Mouse (Mus musculus) embryonic facial prominence, embryonic 13.5 days (tissue): ENCODE measurements around the gene Atf7ip. TPM values are rescaled to one million over a fixed set of nuclear protein-coding genes. Genes with fewer than 3 reads are reported as not detected.

Source experiments
- ATAC-seq: fragments of 200-750 bp; cut with Nextera tagmentation; 2 replicates; pipeline ENCODE4 v1.8.0; 2017; ENCODE audit warnings: low read depth; ENCODE audit not compliant: insufficient number of reproducible peaks, insufficient read depth, low FRiP score, low TSS enrichment
- H3K27ac ChIP-seq: fragments of 300-500 bp; sonication (generic); 2 replicates; pipeline ENCODE4 v1.5.1; 2015; ENCODE audit warnings: moderate library complexity, mild to moderate bottlenecking, inconsistent platforms
- H3K27me3 ChIP-seq: fragments of 300-500 bp; sonication (generic); 2 replicates; pipeline ENCODE4 v1.6.1; 2015; ENCODE audit warnings: mild to moderate bottlenecking, inconsistent platforms
- H3K36me3 ChIP-seq: fragments of 300-500 bp; sonication (generic); 2 replicates; pipeline ENCODE4 v1.6.1; 2015; ENCODE audit warnings: mild to moderate bottlenecking, inconsistent platforms
- H3K4me1 ChIP-seq: fragments of 300-500 bp; sonication (generic); 2 replicates; pipeline ENCODE4 v1.6.1; 2015; ENCODE audit warnings: inconsistent platforms
- H3K4me2 ChIP-seq: fragments of 300-500 bp; sonication (generic); 2 replicates; pipeline ENCODE4 v1.6.1; 2015; ENCODE audit warnings: moderate library complexity, mild to moderate bottlenecking, inconsistent platforms
- H3K4me3 ChIP-seq: fragments of 300-500 bp; sonication (generic); 2 replicates; pipeline ENCODE4 v1.5.1; 2015; ENCODE audit warnings: mild to moderate bottlenecking, inconsistent platforms
- H3K9ac ChIP-seq: fragments of 300-500 bp; sonication (generic); 2 replicates; pipeline ENCODE4 v1.6.1; 2015; ENCODE audit warnings: mild to moderate bottlenecking, inconsistent platforms
- H3K9me3 ChIP-seq: fragments of 300-500 bp; sonication (generic); 2 replicates; pipeline ENCODE4 v1.6.1; 2016; ENCODE audit warnings: inconsistent platforms
- WGBS: fragments of 180-500 bp; shearing (Covaris S2); methylation state at CpG from one replicate; pipeline ENCODE4 v1.1.7; 2015; ENCODE audit warnings: mixed read lengths; 5-methylcytosine and 5-hydroxymethylcytosine counted together
- polyA plus RNA-seq: library from polyadenylated mRNA; unstranded; fragments of >200 nt; fragmentation: Nextera tagmentation; extraction: Ambion mirVana; gene quantifications from 2 replicates; pipeline ENCODE4 v1.2.1, GENCODE M21; 2015

Gene Atf7ip
- polyA plus RNA-seq, 1 experiment from 2014 or later: 39.0 TPM

GRCm38 (mm10) chr6:136548041-136548770 is 42.2 kb downstream of the Atf7ip start:
- 67% methylated on average over 6 of the region's 6 CpGs for WGBS
- Histone ChIP-seq H3K9me3 (no peaks in the 10 kb centered on the region), H3K27ac (0 out of 2 replicates have a peak overlapping the region, but pooled peaks have one; percentile 64), H3K9ac (no peak overlapping the region), H3K36me3 (no peaks in the 10 kb centered on the region), H3K27me3 (no peaks in the 10 kb centered on the region), H3K4me2 (no peak overlapping the region), H3K4me3 (no peak overlapping the region), H3K4me1 (peaks cover 10% of the 10 kb centered on the region)
- ATAC-seq: no peak

DNA sequence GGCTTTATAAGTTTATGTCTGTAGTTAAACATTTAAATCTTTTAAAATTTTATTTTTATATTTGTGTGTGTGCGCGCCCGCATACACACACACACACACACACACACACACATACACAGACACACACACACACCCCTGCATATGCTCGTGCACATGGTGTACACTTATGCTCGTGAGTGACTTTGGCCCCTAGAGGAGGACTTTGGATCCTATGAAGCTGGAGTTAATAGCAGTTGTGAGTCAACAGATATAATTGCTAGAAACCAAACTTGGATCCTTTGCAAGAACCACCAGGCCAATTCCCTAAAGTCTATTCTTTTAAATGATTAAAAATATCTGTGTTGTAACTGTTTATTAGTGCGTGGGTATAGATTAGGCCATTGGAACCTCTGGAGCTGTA is 42.8 kb downstream of the Atf7ip start:
- WGBS: 89% methylated on average over 6 of the region's 6 CpGs
- no peak overlapping the region for H3K27ac ChIP-seq
- peaks cover 10% of the 10 kb centered on the region for H3K4me1 ChIP-seq

DNA sequence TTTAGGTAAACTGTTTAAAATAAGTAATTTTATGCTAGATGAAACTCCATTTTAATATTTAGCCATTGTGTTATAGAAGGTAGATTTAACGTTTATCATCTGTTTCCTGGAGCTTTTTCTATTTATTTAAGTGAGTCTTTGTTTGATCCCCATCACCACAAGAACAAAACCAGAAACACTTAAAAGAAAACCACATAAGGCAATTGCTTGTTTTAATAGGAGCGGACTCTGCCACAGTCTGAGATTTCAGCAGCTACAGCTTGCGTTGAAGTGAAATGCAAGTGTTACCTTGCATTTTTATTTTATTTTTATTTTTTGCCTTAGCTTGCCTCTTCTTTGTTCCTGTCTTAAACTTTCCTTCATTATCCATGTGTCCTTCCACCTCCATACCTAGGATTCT is 43.6 kb downstream of the Atf7ip start:
- peaks cover 11% of the 10 kb centered on the region for H3K4me1 ChIP-seq
- no peak overlapping the region for H3K4me3 ChIP-seq
- H3K36me3 ChIP-seq: no peaks in the 10 kb centered on the region
- H3K27me3 ChIP-seq: no peaks in the 10 kb centered on the region
- no peak overlapping the region for H3K4me2 ChIP-seq
- no peaks in the 10 kb centered on the region for H3K9me3 ChIP-seq
- H3K27ac ChIP-seq: no peak overlapping the region; the same call in 1 of the 2 replicates
- WGBS: 71% methylated on average over 3 of the region's 3 CpGs
- H3K9ac ChIP-seq: no peak overlapping the region
- no peak for ATAC-seq

More for the DNA sequence above, 42.8 kb downstream of the Atf7ip start:
- Histone ChIP-seq H3K4me3 (no peak overlapping the region), H3K4me2 (no peak overlapping the region), H3K27me3 (no peaks in the 10 kb centered on the region), H3K9ac (no peak overlapping the region), H3K9me3 (no peaks in the 10 kb centered on the region), H3K36me3 (no peaks in the 10 kb centered on the region)
- ATAC-seq: no peak

DNA sequence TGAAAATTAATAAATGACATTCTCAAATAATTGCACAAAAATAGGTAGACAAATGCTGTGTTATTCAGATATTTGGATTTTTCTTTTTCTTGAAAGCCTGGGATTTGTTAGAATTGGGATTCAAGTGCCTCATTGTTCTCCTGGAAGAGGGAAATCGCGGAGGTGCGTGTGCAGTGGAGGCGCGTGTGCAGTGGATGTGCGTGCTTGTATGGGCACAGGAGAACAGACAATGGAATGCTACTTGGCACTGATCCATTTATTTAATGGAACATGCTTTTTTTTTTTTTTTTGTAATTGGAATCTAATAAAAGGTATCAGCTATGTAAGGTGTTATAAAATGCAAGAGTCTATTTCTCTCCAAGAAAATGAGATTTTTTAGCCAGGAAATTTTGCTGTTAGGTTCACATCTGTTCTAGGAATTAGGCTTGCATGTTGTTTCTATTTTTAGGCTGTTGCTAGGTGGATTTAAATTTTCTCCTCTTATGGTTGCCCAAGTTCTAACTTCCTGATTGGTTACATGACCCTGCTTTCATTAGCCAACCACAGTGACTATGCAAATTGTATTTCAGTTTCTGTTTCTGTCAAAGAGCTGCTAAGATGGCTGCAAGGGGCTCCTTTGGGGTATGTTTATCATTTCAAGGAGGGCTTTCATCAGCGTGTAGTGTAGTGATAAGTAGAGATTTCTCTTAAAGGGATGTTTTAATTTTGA is 44.8 kb downstream of the Atf7ip start:
- no peak for ATAC-seq
- Histone ChIP-seq H3K9me3 (no peaks in the 10 kb centered on the region), H3K36me3 (no peaks in the 10 kb centered on the region), H3K4me1 (peaks cover 11% of the 10 kb centered on the region), H3K4me2 (peak overlapping the region; percentile 24; the same call in 1 of the 2 replicates), H3K27me3 (no peaks in the 10 kb centered on the region), H3K9ac (no peak overlapping the region), H3K27ac (peak overlapping the region; percentile 73), H3K4me3 (no peak overlapping the region)
- 67% methylated on average over 7 of the region's 7 CpGs for whole genome bisulfite sequencing

- Histone ChIP-seq H3K4me2 (no peak overlapping the region), H3K27ac (no peak overlapping the region), H3K36me3 (no peaks in the 10 kb centered on the region), H3K4me3 (no peak overlapping the region), H3K4me1 (peaks cover 11% of the 10 kb centered on the region), H3K9me3 (no peaks in the 10 kb centered on the region), H3K27me3 (no peaks in the 10 kb centered on the region), H3K9ac (no peak overlapping the region)
- WGBS: 88% methylated on average over 7 of the region's 7 CpGs
- no peak for ATAC-seq
These were observed 45.7 kb downstream of the Atf7ip start for GRCm38 (mm10) chr6:136551550-136552109.

- Histone ChIP-seq H3K36me3 (0 out of 2 replicates have a peak, but pooled peaks cover 3% of the 10 kb centered on the region), H3K9me3 (no peaks in the 10 kb centered on the region), H3K4me2 (no peak overlapping the region), H3K4me3 (no peak overlapping the region), H3K4me1 (peaks cover 7% of the 10 kb centered on the region), H3K27me3 (no peaks in the 10 kb centered on the region), H3K9ac (no peak overlapping the region), H3K27ac (peak overlapping the region; percentile 78; the same call in 1 of the 2 replicates)
- 60% methylated on average over 5 of the region's 5 CpGs for WGBS
- ATAC-seq: no peak
These were observed 47.2 kb downstream of the Atf7ip start for GRCm38 (mm10) chr6:136553156-136553555.

- Histone ChIP-seq H3K4me1 (peaks cover 4% of the 10 kb centered on the region), H3K9ac (no peak overlapping the region), H3K4me3 (no peak overlapping the region), H3K4me2 (peak overlapping the region; percentile 27; the same call in 1 of the 2 replicates), H3K27ac (peak overlapping the region; percentile 78), H3K27me3 (no peaks in the 10 kb centered on the region), H3K36me3 (0 out of 2 replicates have a peak, but pooled peaks cover 3% of the 10 kb centered on the region), H3K9me3 (no peaks in the 10 kb centered on the region)
- 31% methylated on average over 11 of the region's 11 CpGs for WGBS
- ATAC-seq: no peak
These were observed 48.0 kb downstream of the Atf7ip start for GRCm38 (mm10) chr6:136553767-136554569.

- no peaks in the 10 kb centered on the region for H3K9me3 ChIP-seq
- H3K36me3 ChIP-seq: peaks cover 11% of the 10 kb centered on the region
- no peak for ATAC-seq
- H3K9ac ChIP-seq: no peak overlapping the region
- 77% methylated on average over 7 of the region's 7 CpGs for WGBS
- H3K27ac ChIP-seq: peak overlapping the region; percentile 55
- no peak overlapping the region for H3K4me3 ChIP-seq
- no peaks in the 10 kb centered on the region for H3K27me3 ChIP-seq
- no peak overlapping the region for H3K4me2 ChIP-seq
- peaks cover 4% of the 10 kb centered on the region for H3K4me1 ChIP-seq
These were observed 49.0 kb downstream of the Atf7ip start for GRCm38 (mm10) chr6:136554774-136555522.

GRCm38 (mm10) chr6:136555523-136555915 is 49.6 kb downstream of the Atf7ip start:
- no peak for ATAC-seq
- H3K4me2 ChIP-seq: no peak overlapping the region
- H3K4me3 ChIP-seq: no peak overlapping the region
- H3K4me1 ChIP-seq: peaks cover 4% of the 10 kb centered on the region
- peaks cover 17% of the 10 kb centered on the region for H3K36me3 ChIP-seq
- H3K9me3 ChIP-seq: no peaks in the 10 kb centered on the region
- H3K27me3 ChIP-seq: no peaks in the 10 kb centered on the region
- 63% methylated on average over 5 of the region's 5 CpGs for WGBS
- peak overlapping the region; percentile 55; the same call in 1 of the 2 replicates for H3K27ac ChIP-seq
- H3K9ac ChIP-seq: no peak overlapping the region

GRCm38 (mm10) chr6:136558288-136559005 is 52.5 kb downstream of the Atf7ip start:
- Histone ChIP-seq H3K27me3 (no peaks in the 10 kb centered on the region), H3K9ac (no peak overlapping the region), H3K4me1 (peaks cover 4% of the 10 kb centered on the region), H3K36me3 (peaks cover 41% of the 10 kb centered on the region), H3K4me3 (no peak overlapping the region), H3K4me2 (no peak overlapping the region), H3K27ac (no peak overlapping the region), H3K9me3 (no peaks in the 10 kb centered on the region)
- 84% methylated on average over 8 of the region's 8 CpGs for WGBS
- no peak for ATAC-seq
